Mouse (Mus musculus) liver, adult 2 months (tissue): ENCODE results near the gene Srsf2.
A peak's percentile ranks its signal among the peaks of the same experiment; 100 is the strongest.

Experiments used
- CTCF ChIP-seq: fragments of 200-500 bp; IDR thresholded peaks from 2 replicates; pipeline ENCODE4 v1.5.1; 2011; ENCODE audit warnings: low read depth, low read length, control low read depth
- POLR2A ChIP-seq: fragments of 200-500 bp; IDR thresholded peaks from 2 replicates; pipeline ENCODE4 v1.6.1; 2011; ENCODE audit warnings: low read length, control low read depth; ENCODE audit not compliant: insufficient read depth; ENCODE audit errors: extremely low read depth

- TF ChIP-seq POLR2A = no peak
- peak; percentile 91 for TF ChIP-seq CTCF
Measured at GRCm38 (mm10) chr11:116807938-116808606, 44.8 kb downstream of the Srsf2 start.
